Mouse (Mus musculus): Measurements from ENCODE around the gene Lcorl.

DNA sequence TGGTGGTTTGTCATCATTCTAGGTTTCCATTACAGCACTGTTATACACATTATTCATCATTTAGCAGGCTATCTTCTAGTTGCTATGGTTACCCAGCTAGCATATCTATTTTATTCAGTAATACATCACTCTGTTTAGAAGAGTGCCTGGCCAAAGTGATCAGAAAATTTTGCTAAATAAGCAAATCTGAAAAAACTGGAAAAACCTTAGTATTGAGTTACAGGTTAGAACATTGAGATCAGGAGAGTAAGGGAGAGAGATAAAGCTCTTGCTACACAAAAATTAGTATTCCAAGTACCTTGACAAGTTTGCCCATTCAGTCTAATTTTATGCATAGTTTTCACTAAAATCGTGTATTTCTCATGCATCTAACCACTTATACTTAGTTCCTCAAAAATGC is 119.5 kb downstream of the Lcorl start:
- TF ChIP-seq CTCF (IDR thresholded peaks at IDR 0.05; ENCODE audit: borderline replicate concordance, extremely low read depth, insufficient read depth, insufficient read length) (no peak), POLR2A (IDR thresholded peaks at IDR 0.05; ENCODE audit: borderline replicate concordance, extremely low read depth, insufficient read depth, insufficient read length, poor library complexity, severe bottlenecking) (no peak)

All from brain, embryonic 14.5 days (tissue).